Mouse (Mus musculus) liver, embryonic 11.5 days (tissue): Measurements from ENCODE around the gene Thrb. TPM values are rescaled to one million over a fixed set of nuclear protein-coding genes. Genes with fewer than 3 reads are reported as not detected.

Experiments used
- ATAC-seq: fragments of 200-750 bp; cut with Nextera tagmentation; replicated peaks from 2 replicates; pipeline ENCODE4 v1.8.0; 2017; ENCODE audit warnings: moderate number of reproducible peaks, mild to moderate bottlenecking, moderate TSS enrichment, moderate library complexity; ENCODE audit not compliant: low FRiP score
- DNase-seq: peaks from one replicate; pipeline ENCODE4 v3.0.0-alpha.2; 2017; ENCODE audit warnings: low spot score
- H3K27ac ChIP-seq: fragments of 300-500 bp; sonication (generic); 2 replicates; pipeline ENCODE4 v1.5.1; 2014; ENCODE audit warnings: mild to moderate bottlenecking, low read depth, low read length, control low read depth
- H3K27me3 ChIP-seq: fragments of 300-500 bp; sonication (generic); replicated peaks from 2 replicates; pipeline ENCODE4 v1.6.1; 2014; ENCODE audit warnings: low read length, mixed read lengths; ENCODE audit not compliant: control insufficient read depth, insufficient read depth
- H3K36me3 ChIP-seq: fragments of 300-500 bp; sonication (generic); 2 replicates; pipeline ENCODE4 v1.6.1; 2014; ENCODE audit warnings: mild to moderate bottlenecking, low read length, moderate library complexity, mixed read lengths; ENCODE audit not compliant: control insufficient read depth, insufficient read depth
- H3K4me1 ChIP-seq: fragments of 300-500 bp; sonication (generic); replicated peaks from 2 replicates; pipeline ENCODE4 v1.6.1; 2014; ENCODE audit warnings: low read length, mixed read lengths; ENCODE audit not compliant: control insufficient read depth, insufficient read depth
- H3K4me2 ChIP-seq: fragments of 300-500 bp; sonication (generic); 2 replicates; pipeline ENCODE4 v1.6.1; 2014; ENCODE audit warnings: mild to moderate bottlenecking, control low read depth, moderate library complexity
- H3K4me3 ChIP-seq: fragments of 300-500 bp; sonication (generic); 2 replicates; pipeline ENCODE4 v1.5.1; 2014; ENCODE audit warnings: low read depth, low read length, control low read depth
- H3K9ac ChIP-seq: fragments of 300-500 bp; sonication (generic); 2 replicates; pipeline ENCODE4 v1.6.1; 2014; ENCODE audit warnings: low read depth, low read length, control low read depth
- H3K9me3 ChIP-seq: fragments of 300-500 bp; sonication (generic); 2 replicates; pipeline ENCODE4 v1.6.1; 2016; ENCODE audit warnings: low read length, inconsistent platforms, mixed read lengths; ENCODE audit not compliant: control insufficient read depth
- WGBS: fragments of 180-500 bp; shearing (Covaris S2); extraction: QIAGEN DNeasy Blood & Tissue Kit; methylation state at CpG from one replicate; pipeline ENCODE4 v1.1.7; 2014; 5-methylcytosine and 5-hydroxymethylcytosine counted together
- polyA plus RNA-seq: library from polyadenylated mRNA; unstranded; fragments of >200 nt; fragmentation: Nextera tagmentation; extraction: Ambion mirVana; gene quantifications from 2 replicates; pipeline ENCODE4 v1.2.1, GENCODE M21; 2014

The Thrb gene
- polyA plus RNA-seq, 1 experiment from 2014 or later, result 1.7 TPM

GRCm38 (mm10) chr14:17742902-17743712 lies 83.0 kb downstream of the Thrb start:
- Histone ChIP-seq H3K4me3 (no peak overlapping the region), H3K36me3 (no peaks in the 10 kb centered on the region), H3K9ac (no peak overlapping the region), H3K4me1 (no peaks in the 10 kb centered on the region), H3K27ac (no peak overlapping the region), H3K27me3 (no peaks in the 10 kb centered on the region), H3K9me3 (no peaks in the 10 kb centered on the region), H3K4me2 (no peak overlapping the region)
- 61% methylated on average over 9 of the region's 9 CpGs for WGBS
- DNase-seq (no peak), ATAC-seq (no peak)

- H3K27me3 ChIP-seq, result no peaks in the 10 kb centered on the region
- ATAC-seq (no peak), DNase-seq (no peak)
- H3K9me3 ChIP-seq, result no peaks in the 10 kb centered on the region
- H3K27ac ChIP-seq, result no peak overlapping the region
- WGBS, result 61% methylated on average over 2 of the region's 2 CpGs
- no peak overlapping the region for H3K9ac ChIP-seq
- H3K4me3 ChIP-seq, result no peak overlapping the region
- no peaks in the 10 kb centered on the region for H3K4me1 ChIP-seq
- no peaks in the 10 kb centered on the region for H3K36me3 ChIP-seq
- H3K4me2 ChIP-seq, result no peak overlapping the region
Measured at GRCm38 (mm10) chr14:17743713-17744158, 83.7 kb downstream of the Thrb start.

GRCm38 (mm10) chr14:17747922-17748321 lies 87.9 kb downstream of the Thrb start:
- no peaks in the 10 kb centered on the region for H3K36me3 ChIP-seq
- H3K4me2 ChIP-seq, result no peak overlapping the region
- no peak for ATAC-seq
- no peak overlapping the region for H3K9ac ChIP-seq
- no peaks in the 10 kb centered on the region for H3K27me3 ChIP-seq
- WGBS, result 84% methylated on average over 3 of the region's 3 CpGs
- H3K4me3 ChIP-seq, result no peak overlapping the region
- H3K4me1 ChIP-seq, result no peaks in the 10 kb centered on the region
- H3K9me3 ChIP-seq, result no peaks in the 10 kb centered on the region
- DNase-seq, result no peak
- no peak overlapping the region for H3K27ac ChIP-seq

GRCm38 (mm10) chr14:17748945-17749344 lies 88.9 kb downstream of the Thrb start:
- DNase-seq (no peak), ATAC-seq (no peak)
- no peaks in the 10 kb centered on the region for H3K4me1 ChIP-seq
- H3K9ac ChIP-seq, result no peak overlapping the region
- no peak overlapping the region for H3K27ac ChIP-seq
- no peaks in the 10 kb centered on the region for H3K36me3 ChIP-seq
- H3K9me3 ChIP-seq, result no peaks in the 10 kb centered on the region
- no peak overlapping the region for H3K4me2 ChIP-seq
- no peak overlapping the region for H3K4me3 ChIP-seq
- no peaks in the 10 kb centered on the region for H3K27me3 ChIP-seq

DNA sequence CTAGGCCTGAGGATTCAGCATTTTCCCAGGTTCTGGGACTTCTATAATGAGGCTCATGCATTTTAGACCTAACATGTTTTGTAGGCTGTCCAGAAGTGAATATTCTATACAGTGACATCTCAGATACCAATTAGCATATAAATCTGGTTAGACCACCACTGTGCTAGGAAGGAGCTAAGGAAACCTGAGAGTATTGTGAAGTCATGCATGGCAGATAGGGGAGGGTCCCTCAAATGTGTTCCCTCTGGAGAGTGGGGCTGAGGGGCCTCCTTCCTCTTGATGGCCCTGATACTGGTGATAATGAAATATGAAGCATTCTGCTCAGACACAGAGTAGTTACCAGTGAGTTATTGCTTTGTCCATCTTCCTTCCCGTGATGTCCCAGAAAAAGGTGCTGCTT lies 91.8 kb downstream of the Thrb start:
- H3K9ac ChIP-seq, result no peak overlapping the region
- H3K4me2 ChIP-seq, result no peak overlapping the region
- DNase-seq (no peak), ATAC-seq (no peak)
- no peaks in the 10 kb centered on the region for H3K4me1 ChIP-seq
- H3K27me3 ChIP-seq, result no peaks in the 10 kb centered on the region
- H3K4me3 ChIP-seq, result no peak overlapping the region
- H3K27ac ChIP-seq, result no peak overlapping the region
- no peaks in the 10 kb centered on the region for H3K9me3 ChIP-seq
- H3K36me3 ChIP-seq, result no peaks in the 10 kb centered on the region
- 85% methylated on average over 1 of the region's 1 CpGs for WGBS

DNA sequence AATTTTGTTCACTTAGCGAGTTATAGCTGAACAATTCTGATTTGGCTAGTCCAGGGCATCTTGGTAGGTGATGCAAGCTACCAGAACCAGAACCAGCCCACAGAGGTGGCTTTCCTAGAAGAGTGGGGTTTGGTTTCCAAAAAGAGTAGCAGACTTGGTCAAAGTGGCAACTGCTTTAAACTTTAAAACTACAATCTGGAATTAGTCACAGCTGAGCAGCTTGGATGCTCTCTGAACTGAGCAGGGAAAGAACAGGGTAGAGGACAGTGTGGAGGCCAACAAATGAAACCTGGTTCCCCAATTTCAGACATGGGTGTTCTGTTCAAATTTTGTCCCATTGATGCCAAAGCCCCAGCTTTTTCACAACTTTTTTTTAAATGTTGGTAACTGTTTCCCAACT lies 93.4 kb downstream of the Thrb start:
- Histone ChIP-seq H3K27me3 (no peaks in the 10 kb centered on the region), H3K9ac (no peak overlapping the region), H3K27ac (no peak overlapping the region), H3K4me3 (no peak overlapping the region), H3K4me1 (no peaks in the 10 kb centered on the region), H3K9me3 (no peaks in the 10 kb centered on the region), H3K36me3 (no peaks in the 10 kb centered on the region), H3K4me2 (no peak overlapping the region)
- ATAC-seq (no peak), DNase-seq (no peak)
- WGBS, result 74% methylated on average over 1 of the region's 1 CpGs

DNA sequence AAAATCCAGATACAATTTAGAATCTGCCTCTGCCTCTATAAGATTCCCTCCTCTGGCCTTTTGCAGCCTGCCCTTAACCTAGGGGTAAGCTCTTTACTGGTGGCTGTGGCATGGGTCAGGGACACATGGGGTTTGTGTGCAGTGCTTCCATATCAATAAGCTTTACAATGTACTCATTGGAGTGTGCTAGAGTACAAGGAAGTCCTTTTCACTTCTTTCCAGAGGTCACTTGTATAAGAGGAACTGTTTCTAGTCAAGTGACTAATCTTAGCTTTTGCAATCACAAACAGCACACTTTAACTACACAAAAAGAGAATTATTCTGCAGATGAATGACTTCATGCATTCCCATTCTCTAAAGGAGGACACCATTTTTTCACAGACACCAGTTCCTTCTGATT lies 96.7 kb downstream of the Thrb start:
- Histone ChIP-seq H3K9ac (no peak overlapping the region), H3K36me3 (no peaks in the 10 kb centered on the region), H3K27me3 (no peaks in the 10 kb centered on the region), H3K27ac (no peak overlapping the region), H3K9me3 (no peaks in the 10 kb centered on the region), H3K4me3 (no peak overlapping the region), H3K4me2 (no peak overlapping the region), H3K4me1 (no peaks in the 10 kb centered on the region)
- ATAC-seq, result no peak
- no peak for DNase-seq

DNA sequence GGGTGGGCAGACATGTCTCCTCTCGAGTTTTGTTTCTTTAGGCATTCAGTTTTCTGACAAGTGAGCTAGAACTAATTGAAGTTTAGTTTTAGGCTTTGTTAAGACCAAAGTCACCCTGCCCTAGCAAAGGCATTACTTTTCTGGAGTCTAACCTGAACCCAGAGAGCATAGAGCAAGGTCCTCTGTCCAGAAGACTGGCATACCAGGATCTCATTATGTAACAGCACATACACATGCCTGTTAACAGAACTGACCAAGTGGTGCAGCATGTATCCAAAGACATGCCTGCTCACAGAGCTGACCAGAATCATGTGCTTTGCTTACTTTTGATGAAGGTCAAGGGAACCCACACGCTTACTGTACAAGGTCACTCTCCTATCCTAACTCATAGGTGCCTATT lies 107.9 kb downstream of the Thrb start:
- DNase-seq, result no peak
- H3K4me1 ChIP-seq, result no peaks in the 10 kb centered on the region
- no peak overlapping the region for H3K27ac ChIP-seq
- no peak overlapping the region for H3K9ac ChIP-seq
- no peak overlapping the region for H3K4me2 ChIP-seq
- H3K36me3 ChIP-seq, result no peaks in the 10 kb centered on the region
- no peak overlapping the region for H3K4me3 ChIP-seq
- H3K27me3 ChIP-seq, result no peaks in the 10 kb centered on the region
- no peaks in the 10 kb centered on the region for H3K9me3 ChIP-seq
- no peak for ATAC-seq
- 53% methylated on average over 2 of the region's 2 CpGs for WGBS

DNA sequence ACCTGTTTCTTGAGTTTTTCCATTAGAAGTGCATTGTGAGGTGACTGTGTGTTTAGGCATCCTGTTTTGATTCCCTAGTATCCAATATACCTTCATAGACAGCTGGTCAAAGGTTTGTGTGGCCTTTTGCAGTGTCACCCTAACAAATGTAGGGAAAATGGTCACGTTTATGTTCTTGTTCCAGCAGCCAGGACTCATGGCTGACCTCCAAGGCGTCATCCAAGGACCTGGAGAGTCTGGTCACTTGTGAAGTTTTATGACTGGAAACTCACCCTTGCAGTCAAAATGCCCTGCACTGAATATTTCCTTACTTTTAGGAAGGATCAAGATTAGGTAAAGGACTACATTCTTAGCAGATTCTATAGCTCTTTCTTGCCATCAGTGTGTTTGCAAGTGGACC lies 114.3 kb downstream of the Thrb start:
- H3K4me3 ChIP-seq, result no peak overlapping the region
- H3K9me3 ChIP-seq, result no peaks in the 10 kb centered on the region
- H3K27ac ChIP-seq, result no peak overlapping the region

More for the DNA sequence above, 114.3 kb downstream of the Thrb start:
- DNase-seq, result no peak
- Histone ChIP-seq H3K4me1 (no peaks in the 10 kb centered on the region), H3K27me3 (no peaks in the 10 kb centered on the region), H3K9ac (no peak overlapping the region), H3K36me3 (no peaks in the 10 kb centered on the region), H3K4me2 (no peak overlapping the region)
- WGBS, result 64% methylated on average over 2 of the region's 2 CpGs
- no peak for ATAC-seq
